Mouse (Mus musculus) kidney, embryonic 14.5 days (tissue): ENCODE results near the gene Wnt5b. TPM values are rescaled to one million over a fixed set of nuclear protein-coding genes. Genes with fewer than 3 reads are reported as not detected.
"Not testable (repeated sequence)": the region's sequence is repeated elsewhere in the genome, so short reads cannot be mapped to it uniquely, and the experiment has no call there.

Experiments
- ATAC-seq: fragments of 200-750 bp; cut with Nextera tagmentation; 2 replicates; pipeline ENCODE4 v1.8.0; 2017; ENCODE audit warnings: moderate number of reproducible peaks, mild to moderate bottlenecking, moderate TSS enrichment, moderate library complexity; ENCODE audit not compliant: low FRiP score, low TSS enrichment
- H3K27ac ChIP-seq: fragments of 300-500 bp; sonication (generic); 2 replicates; pipeline ENCODE4 v1.5.1; 2014; ENCODE audit warnings: low read depth, mild to moderate bottlenecking, low read length, moderate library complexity, mixed read lengths
- H3K27me3 ChIP-seq: fragments of 300-500 bp; sonication (generic); 2 replicates; pipeline ENCODE4 v1.6.1; 2014; ENCODE audit warnings: mild to moderate bottlenecking, low read length; ENCODE audit not compliant: control insufficient read depth, insufficient read depth
- H3K36me3 ChIP-seq: fragments of 300-500 bp; sonication (generic); 2 replicates; pipeline ENCODE4 v1.6.1; 2014; ENCODE audit warnings: low read length, mixed read lengths; ENCODE audit not compliant: control insufficient read depth, insufficient read depth
- H3K4me1 ChIP-seq: fragments of 300-500 bp; sonication (generic); 2 replicates; pipeline ENCODE4 v1.6.1; 2014; ENCODE audit warnings: low read length, mixed read lengths; ENCODE audit not compliant: control insufficient read depth, insufficient read depth
- H3K4me2 ChIP-seq: fragments of 300-500 bp; sonication (generic); replicated peaks from 2 replicates; pipeline ENCODE4 v1.6.1; 2014; ENCODE audit warnings: low read depth, mild to moderate bottlenecking, low read length
- H3K4me3 ChIP-seq: fragments of 300-500 bp; sonication (generic); 2 replicates; pipeline ENCODE4 v1.5.1; 2014; ENCODE audit warnings: mild to moderate bottlenecking, low read length
- H3K9ac ChIP-seq: fragments of 300-500 bp; sonication (generic); 2 replicates; pipeline ENCODE4 v1.6.1; 2014; ENCODE audit warnings: low read depth, mild to moderate bottlenecking, low read length, moderate library complexity
- H3K9me3 ChIP-seq: fragments of 300-500 bp; sonication (generic); 2 replicates; pipeline ENCODE4 v1.6.1; 2016; ENCODE audit warnings: low read length; ENCODE audit not compliant: control insufficient read depth
- WGBS: fragments of 180-500 bp; shearing (Covaris S2); extraction: QIAGEN DNeasy Blood & Tissue Kit; methylation state at CpG from one replicate; pipeline ENCODE4 v1.1.7; 2014; 5-methylcytosine and 5-hydroxymethylcytosine counted together
- polyA plus RNA-seq: library from polyadenylated mRNA; unstranded; fragments of >200 nt; fragmentation: Nextera tagmentation; extraction: Ambion mirVana; gene quantifications from 2 replicates; pipeline ENCODE4 v1.2.1, GENCODE M21; 2014

Wnt5b gene
- polyA plus RNA-seq, 1 experiment from 2014 or later: 10.9 TPM

GRCm38 (mm10) chr6:119482958-119483600, 61.1 kb downstream of the Wnt5b start:
- WGBS: 32% methylated on average over 16 of the region's 16 CpGs
- Histone ChIP-seq H3K27me3 (no peaks in the 10 kb centered on the region), H3K4me3 (peak overlapping the region; percentile 29), H3K27ac (no peak overlapping the region), H3K4me1 (peaks cover 36% of the 10 kb centered on the region), H3K9ac (peak overlapping the region; percentile 42; the same call in 1 of the 2 replicates), H3K36me3 (peaks cover 16% of the 10 kb centered on the region; the same call in 1 of the 2 replicates), H3K4me2 (peak overlapping the region; percentile 92), H3K9me3 (no peaks in the 10 kb centered on the region)
- ATAC-seq: peak; percentile 5; the same call in 1 of the 2 replicates

GRCm38 (mm10) chr6:119481741-119482390, 62.3 kb downstream of the Wnt5b start:
- peaks cover 16% of the 10 kb centered on the region; the same call in 1 of the 2 replicates for H3K36me3 ChIP-seq
- peak overlapping the region; percentile 28; the same call in 1 of the 2 replicates for H3K9ac ChIP-seq
- ATAC-seq, H3K27ac ChIP-seq, H3K27me3 ChIP-seq, H3K9me3 ChIP-seq: not testable (repeated sequence)
- peaks cover 42% of the 10 kb centered on the region for H3K4me1 ChIP-seq
- 1% methylated on average over 10 of the region's 10 CpGs for WGBS
- H3K4me3 ChIP-seq: peak overlapping the region; percentile 86
- peak overlapping the region; percentile 92 for H3K4me2 ChIP-seq

GRCm38 (mm10) chr6:119480706-119481331, 63.3 kb downstream of the Wnt5b start:
- H3K4me3 ChIP-seq: peak overlapping the region; percentile 86
- WGBS: under 1% methylated on average over 33 of the region's 33 CpGs
- H3K4me2 ChIP-seq: peak overlapping the region; percentile 92
- H3K9me3 ChIP-seq: no peaks in the 10 kb centered on the region
- no peaks in the 10 kb centered on the region for H3K27me3 ChIP-seq
- ATAC-seq: no peak; the same call in 1 of the 2 replicates
- peak overlapping the region; percentile 90; the same call in 1 of the 2 replicates for H3K27ac ChIP-seq
- H3K36me3 ChIP-seq: peaks cover 16% of the 10 kb centered on the region; the same call in 1 of the 2 replicates
- peaks cover 42% of the 10 kb centered on the region for H3K4me1 ChIP-seq
- peak overlapping the region; percentile 93 for H3K9ac ChIP-seq

GRCm38 (mm10) chr6:119479876-119480705, 64.1 kb downstream of the Wnt5b start:
- Histone ChIP-seq H3K27ac (peak overlapping the region; percentile 90), H3K36me3 (peaks cover 16% of the 10 kb centered on the region; the same call in 1 of the 2 replicates), H3K4me3 (peak overlapping the region; percentile 86), H3K27me3 (no peaks in the 10 kb centered on the region), H3K9ac (peak overlapping the region; percentile 93), H3K4me2 (peak overlapping the region; percentile 92), H3K4me1 (peaks cover 35% of the 10 kb centered on the region), H3K9me3 (no peaks in the 10 kb centered on the region)
- ATAC-seq: peak; percentile 19
- under 1% methylated on average over 70 of the region's 70 CpGs for WGBS

GRCm38 (mm10) chr6:119479343-119479875, 64.7 kb downstream of the Wnt5b start, which contains the start of gene Fbxl14:
Gene Fbxl14 (plus strand): TSS chr6:119479668.
- Histone ChIP-seq H3K9me3 (no peaks in the 10 kb centered on the region), H3K4me3 (peak within 1 kb of the TSS; percentile 86), H3K9ac (peak within 1 kb of the TSS; percentile 93), H3K4me2 (peak within 1 kb of the TSS; percentile 92), H3K27me3 (no peaks in the 10 kb centered on the region), H3K4me1 (peaks cover 29% of the 10 kb centered on the region), H3K36me3 (peaks cover 15% of the 10 kb centered on the region; the same call in 1 of the 2 replicates), H3K27ac (peak within 1 kb of the TSS; percentile 99)
- peak; percentile 83 for ATAC-seq
- under 1% methylated on average over 65 of the region's 101 CpGs for WGBS

- peak; percentile 92 for ATAC-seq
- H3K4me3 ChIP-seq: peak overlapping the region; percentile 86
- peak overlapping the region; percentile 92 for H3K4me2 ChIP-seq
- H3K4me1 ChIP-seq: peaks cover 27% of the 10 kb centered on the region
- no peaks in the 10 kb centered on the region for H3K9me3 ChIP-seq
- H3K36me3 ChIP-seq: peaks cover 12% of the 10 kb centered on the region; the same call in 1 of the 2 replicates
- H3K27ac ChIP-seq: peak overlapping the region; percentile 99
- WGBS: under 1% methylated on average over 34 of the region's 49 CpGs
- H3K27me3 ChIP-seq: no peaks in the 10 kb centered on the region
- peak overlapping the region; percentile 93 for H3K9ac ChIP-seq
These were observed 65.4 kb downstream of the Wnt5b start for GRCm38 (mm10) chr6:119478560-119479342.

GRCm38 (mm10) chr6:119477686-119478310, 66.3 kb downstream of the Wnt5b start:
- peak overlapping the region; percentile 92; the same call in 1 of the 2 replicates for H3K4me2 ChIP-seq
- no peak overlapping the region for H3K4me3 ChIP-seq
- H3K27ac ChIP-seq: 0 out of 2 replicates have a peak overlapping the region, but pooled peaks have one; percentile 51
- no peaks in the 10 kb centered on the region for H3K27me3 ChIP-seq
- ATAC-seq: no peak
- no peaks in the 10 kb centered on the region for H3K9me3 ChIP-seq
- H3K4me1 ChIP-seq: peaks cover 18% of the 10 kb centered on the region
- no peak overlapping the region; the same call in 1 of the 2 replicates for H3K9ac ChIP-seq
- WGBS: 21% methylated on average over 13 of the region's 13 CpGs
- peaks cover 8% of the 10 kb centered on the region; the same call in 1 of the 2 replicates for H3K36me3 ChIP-seq
